Mouse (Mus musculus): Measurements from ENCODE around the gene 2300002M23Rik. TPM values are rescaled to one million over a fixed set of nuclear protein-coding genes. Genes with fewer than 3 reads are reported as not detected.

The 2300002M23Rik gene
- polyA plus RNA-seq (2015; fragmentation: Nextera tagmentation; extraction: Ambion mirVana): 0.13 TPM in 1 of 2 replicates, not detected in the other

- no peak within 1 kb of the TSS for H3K27ac ChIP-seq
- H3K36me3 ChIP-seq: no peaks in the 10 kb centered on the region
- H3K27me3 ChIP-seq: peaks cover 37% of the 10 kb centered on the region
- H3K4me1 ChIP-seq: peaks cover 9% of the 10 kb centered on the region
- H3K9me3 ChIP-seq (replicated peaks): no peaks in the 10 kb centered on the region
- no peak within 1 kb of the TSS for H3K4me3 ChIP-seq (replicated peaks)
- WGBS: 65% methylated on average over 3 of the region's 3 CpGs
- no peak for ATAC-seq (replicated peaks; ENCODE audit: low FRiP score)
- H3K9ac ChIP-seq: no peak within 1 kb of the TSS
- H3K4me2 ChIP-seq: no peak within 1 kb of the TSS
These were observed at the start of gene 2300002M23Rik for GRCm38 (mm10) chr17:35567150-35567549. Gene 2300002M23Rik (plus strand): TSS chr17:35567450.

- H3K4me3 ChIP-seq (replicated peaks): peak overlapping the region; percentile 68
- ATAC-seq (replicated peaks; ENCODE audit: low FRiP score): no peak
- H3K27ac ChIP-seq: peak overlapping the region; percentile 73
- peaks cover 34% of the 10 kb centered on the region for H3K4me1 ChIP-seq
- H3K27me3 ChIP-seq: no peaks in the 10 kb centered on the region
- H3K9ac ChIP-seq: peak overlapping the region; percentile 48
- 5% methylated on average over 12 of the region's 12 CpGs for WGBS
- H3K4me2 ChIP-seq: peak overlapping the region; percentile 88
- H3K36me3 ChIP-seq: peaks cover 24% of the 10 kb centered on the region
- no peaks in the 10 kb centered on the region for H3K9me3 ChIP-seq (replicated peaks)
These were observed 49.7 kb upstream of the 2300002M23Rik start for GRCm38 (mm10) chr17:35517526-35517925.

- 86% methylated on average over 9 of the region's 9 CpGs for WGBS
- no peaks in the 10 kb centered on the region for H3K4me1 ChIP-seq
- no peak overlapping the region for H3K4me2 ChIP-seq
- H3K27ac ChIP-seq: no peak overlapping the region
- no peak overlapping the region for H3K4me3 ChIP-seq (replicated peaks)
- no peaks in the 10 kb centered on the region for H3K27me3 ChIP-seq
- H3K36me3 ChIP-seq: peaks cover 74% of the 10 kb centered on the region
- H3K9ac ChIP-seq: no peak overlapping the region
- ATAC-seq (replicated peaks; ENCODE audit: low FRiP score): no peak
- no peaks in the 10 kb centered on the region for H3K9me3 ChIP-seq (replicated peaks)
These were observed 42.9 kb upstream of the 2300002M23Rik start for GRCm38 (mm10) chr17:35524354-35524753.

- no peak for ATAC-seq (replicated peaks; ENCODE audit: low FRiP score)
- Histone ChIP-seq H3K36me3 (peaks cover 80% of the 10 kb centered on the region), H3K4me3 (replicated peaks) (no peak overlapping the region), H3K27me3 (no peaks in the 10 kb centered on the region), H3K9me3 (replicated peaks) (no peaks in the 10 kb centered on the region), H3K27ac (no peak overlapping the region), H3K4me2 (no peak overlapping the region), H3K9ac (no peak overlapping the region), H3K4me1 (no peaks in the 10 kb centered on the region)
- WGBS: 77% methylated on average over 8 of the region's 8 CpGs
These were observed 40.6 kb upstream of the 2300002M23Rik start for GRCm38 (mm10) chr17:35526644-35527043.

GRCm38 (mm10) chr17:35532360-35532759 is 34.9 kb upstream of the 2300002M23Rik start:
- no peaks in the 10 kb centered on the region for H3K9me3 ChIP-seq (replicated peaks)
- H3K4me2 ChIP-seq: no peak overlapping the region
- no peak for ATAC-seq (replicated peaks; ENCODE audit: low FRiP score)
- H3K4me1 ChIP-seq: peaks cover 6% of the 10 kb centered on the region; the same call in 1 of the 2 replicates
- no peak overlapping the region for H3K9ac ChIP-seq
- H3K27ac ChIP-seq: no peak overlapping the region
- no peak overlapping the region for H3K4me3 ChIP-seq (replicated peaks)
- no peaks in the 10 kb centered on the region for H3K27me3 ChIP-seq
- peaks cover 34% of the 10 kb centered on the region for H3K36me3 ChIP-seq
- 11% methylated on average over 3 of the region's 3 CpGs for WGBS

- no peaks in the 10 kb centered on the region for H3K9me3 ChIP-seq (replicated peaks)
- no peak for ATAC-seq (replicated peaks; ENCODE audit: low FRiP score)
- 35% methylated on average over 7 of the region's 7 CpGs for WGBS
These were observed 34.3 kb upstream of the 2300002M23Rik start, which contains the start of gene Psors1c2 for GRCm38 (mm10) chr17:35532901-35533300. Gene Psors1c2 (plus strand): TSS chr17:35533201.

GRCm38 (mm10) chr17:35534343-35534742 is 32.9 kb upstream of the 2300002M23Rik start:
- H3K4me1 ChIP-seq: peaks cover 6% of the 10 kb centered on the region; the same call in 1 of the 2 replicates
- H3K27ac ChIP-seq: no peak overlapping the region
- H3K9me3 ChIP-seq (replicated peaks): no peaks in the 10 kb centered on the region
- H3K27me3 ChIP-seq: no peaks in the 10 kb centered on the region
- peaks cover 15% of the 10 kb centered on the region for H3K36me3 ChIP-seq
- no peak overlapping the region for H3K4me2 ChIP-seq
- WGBS: 11% methylated on average over 6 of the region's 6 CpGs
- H3K9ac ChIP-seq: no peak overlapping the region
- peak; percentile 52; the same call in 1 of the 2 replicates for ATAC-seq (replicated peaks; ENCODE audit: low FRiP score)
- no peak overlapping the region for H3K4me3 ChIP-seq (replicated peaks)

More at GRCm38 (mm10) chr17:35532901-35533300, 34.3 kb upstream of the 2300002M23Rik start, which contains the start of gene Psors1c2:
- Histone ChIP-seq H3K4me3 (replicated peaks) (no peak within 1 kb of the TSS), H3K4me2 (no peak within 1 kb of the TSS), H3K27me3 (no peaks in the 10 kb centered on the region), H3K4me1 (peaks cover 6% of the 10 kb centered on the region; the same call in 1 of the 2 replicates), H3K36me3 (peaks cover 30% of the 10 kb centered on the region), H3K9ac (no peak within 1 kb of the TSS), H3K27ac (no peak within 1 kb of the TSS)

- no peak overlapping the region for H3K4me2 ChIP-seq
- no peak overlapping the region for H3K9ac ChIP-seq
- H3K4me3 ChIP-seq (replicated peaks): no peak overlapping the region
- H3K4me1 ChIP-seq: peaks cover 4% of the 10 kb centered on the region; the same call in 1 of the 2 replicates
- WGBS: 90% methylated on average over 4 of the region's 4 CpGs
- no peaks in the 10 kb centered on the region for H3K9me3 ChIP-seq (replicated peaks)
- no peak for ATAC-seq (replicated peaks; ENCODE audit: low FRiP score)
- H3K27me3 ChIP-seq: no peaks in the 10 kb centered on the region
- H3K27ac ChIP-seq: no peak overlapping the region
- no peaks in the 10 kb centered on the region for H3K36me3 ChIP-seq
These were observed 29.8 kb upstream of the 2300002M23Rik start for GRCm38 (mm10) chr17:35537421-35537820.

GRCm38 (mm10) chr17:35538476-35538875 is 28.8 kb upstream of the 2300002M23Rik start:
- WGBS: 87% methylated on average over 1 of the region's 1 CpGs
- no peaks in the 10 kb centered on the region for H3K9me3 ChIP-seq (replicated peaks)
- no peak overlapping the region for H3K9ac ChIP-seq
- no peak overlapping the region for H3K27ac ChIP-seq
- H3K4me2 ChIP-seq: no peak overlapping the region
- no peaks in the 10 kb centered on the region for H3K36me3 ChIP-seq
- no peaks in the 10 kb centered on the region for H3K4me1 ChIP-seq
- H3K4me3 ChIP-seq (replicated peaks): no peak overlapping the region
- ATAC-seq (replicated peaks; ENCODE audit: low FRiP score): no peak
- no peaks in the 10 kb centered on the region for H3K27me3 ChIP-seq

- no peak overlapping the region for H3K4me3 ChIP-seq (replicated peaks)
- H3K27me3 ChIP-seq: no peaks in the 10 kb centered on the region
- WGBS: 47% methylated on average over 10 of the region's 10 CpGs
- H3K27ac ChIP-seq: no peak overlapping the region
- H3K4me2 ChIP-seq: no peak overlapping the region
- no peaks in the 10 kb centered on the region for H3K36me3 ChIP-seq
- no peaks in the 10 kb centered on the region for H3K4me1 ChIP-seq
- H3K9me3 ChIP-seq (replicated peaks): no peaks in the 10 kb centered on the region
- no peak overlapping the region for H3K9ac ChIP-seq
- ATAC-seq (replicated peaks; ENCODE audit: low FRiP score): no peak
These were observed 27.7 kb upstream of the 2300002M23Rik start for GRCm38 (mm10) chr17:35539540-35539939.

GRCm38 (mm10) chr17:35542761-35543411 is 24.4 kb upstream of the 2300002M23Rik start:
- ATAC-seq (replicated peaks; ENCODE audit: low FRiP score): no peak
- WGBS: 89% methylated on average over 15 of the region's 15 CpGs
- Histone ChIP-seq H3K4me2 (no peak overlapping the region), H3K9me3 (replicated peaks) (no peaks in the 10 kb centered on the region), H3K4me3 (replicated peaks) (no peak overlapping the region), H3K27me3 (no peaks in the 10 kb centered on the region), H3K9ac (no peak overlapping the region), H3K27ac (no peak overlapping the region), H3K4me1 (0 out of 2 replicates have a peak, but pooled peaks cover 4% of the 10 kb centered on the region), H3K36me3 (no peaks in the 10 kb centered on the region)

GRCm38 (mm10) chr17:35543412-35543861 is 23.8 kb upstream of the 2300002M23Rik start:
- Histone ChIP-seq H3K4me1 (0 out of 2 replicates have a peak, but pooled peaks cover 4% of the 10 kb centered on the region), H3K9me3 (replicated peaks) (no peaks in the 10 kb centered on the region), H3K4me2 (no peak overlapping the region), H3K36me3 (no peaks in the 10 kb centered on the region), H3K4me3 (replicated peaks) (no peak overlapping the region), H3K9ac (no peak overlapping the region), H3K27ac (no peak overlapping the region), H3K27me3 (no peaks in the 10 kb centered on the region)
- 60% methylated on average over 14 of the region's 14 CpGs for WGBS
- no peak for ATAC-seq (replicated peaks; ENCODE audit: low FRiP score)

Measured in kidney, embryonic 15.5 days (tissue).